Mouse (Mus musculus): ENCODE data around the gene Rgs14.
A peak's percentile ranks its signal among the peaks of the same experiment; 100 is the strongest.

Rgs14 gene

GRCm38 (mm10) chr13:55405783-55406390 lies 36.4 kb downstream of the Rgs14 start:
- peak; percentile 40 to 46 for DNase-seq

DNA sequence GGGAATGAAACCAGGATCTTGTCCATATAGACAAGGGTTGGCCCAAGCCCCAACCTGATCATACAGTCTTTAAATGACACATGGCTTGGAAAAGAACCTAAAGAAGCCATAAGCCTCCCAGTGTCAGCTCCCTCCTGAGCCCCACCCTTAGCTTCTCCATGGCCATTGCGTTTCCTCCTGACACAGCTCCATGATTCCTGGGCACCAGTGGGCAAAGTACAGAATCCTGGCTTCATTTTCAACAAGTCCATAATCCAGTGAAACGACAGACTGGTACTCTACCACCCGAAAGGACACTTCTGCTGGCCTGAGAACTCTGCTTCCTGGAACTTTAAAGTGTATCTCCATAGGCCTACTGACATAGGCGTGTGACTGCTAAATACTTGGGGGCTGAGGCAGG lies 37.8 kb downstream of the Rgs14 start:
- no peak for DNase-seq

- DNase-seq, result no peak
These were observed 39.1 kb downstream of the Rgs14 start for GRCm38 (mm10) chr13:55408546-55409120.

DNA sequence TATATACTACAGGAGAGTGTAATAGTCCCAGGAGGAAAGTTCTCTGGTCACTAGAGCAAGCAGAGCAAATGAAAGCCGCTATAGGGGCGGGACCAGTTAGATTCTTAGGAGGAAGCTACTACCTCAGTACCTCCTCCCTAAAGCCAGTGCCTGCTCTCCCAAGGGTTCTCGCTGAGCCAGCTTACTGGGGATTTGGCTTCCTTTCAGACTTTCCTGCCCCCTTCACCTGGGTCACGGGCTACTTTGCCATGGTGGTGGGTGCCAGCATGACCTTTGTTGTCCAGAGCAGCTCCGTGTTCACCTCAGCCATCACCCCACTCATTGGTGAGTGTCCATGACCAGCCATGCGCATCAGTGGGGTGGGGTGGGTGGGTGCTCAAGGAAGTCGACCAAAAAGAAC lies 42.3 kb downstream of the Rgs14 start:
- no peak for DNase-seq

GRCm38 (mm10) chr13:55412643-55413307 lies 43.2 kb downstream of the Rgs14 start:
- no peak for DNase-seq

DNA sequence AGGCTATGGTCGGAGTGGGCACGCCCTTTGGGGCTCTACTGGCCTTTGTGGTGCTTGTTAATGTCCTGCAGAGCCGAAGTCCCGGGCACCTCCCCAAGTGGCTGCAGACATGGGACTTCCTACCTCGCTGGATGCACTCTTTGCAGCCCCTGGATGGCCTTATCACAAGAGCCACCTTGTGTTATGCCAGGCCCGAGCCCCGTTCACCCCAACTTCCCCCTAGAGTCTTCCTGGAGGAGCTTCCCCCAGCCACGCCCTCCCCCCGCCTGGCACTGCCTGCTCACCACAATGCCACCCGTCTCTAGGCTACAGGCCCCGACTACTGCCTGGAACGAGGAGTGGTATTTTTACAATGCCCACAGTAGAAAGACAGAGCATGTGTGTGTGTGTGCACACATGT lies 43.8 kb downstream of the Rgs14 start:
- no peak for DNase-seq

- DNase-seq, result no peak
These were observed 45.3 kb downstream of the Rgs14 start, which contains the start of gene Pfn3 for GRCm38 (mm10) chr13:55414743-55415380. Gene Pfn3, minus strand, starts transcription at chr13:55415232.

GRCm38 (mm10) chr13:55418004-55418403 lies 48.5 kb downstream of the Rgs14 start:
- peak; percentile 81 to 96 for DNase-seq

- DNase-seq, result no peak
These were observed 49.6 kb downstream of the Rgs14 start for GRCm38 (mm10) chr13:55419142-55419541.

DNA sequence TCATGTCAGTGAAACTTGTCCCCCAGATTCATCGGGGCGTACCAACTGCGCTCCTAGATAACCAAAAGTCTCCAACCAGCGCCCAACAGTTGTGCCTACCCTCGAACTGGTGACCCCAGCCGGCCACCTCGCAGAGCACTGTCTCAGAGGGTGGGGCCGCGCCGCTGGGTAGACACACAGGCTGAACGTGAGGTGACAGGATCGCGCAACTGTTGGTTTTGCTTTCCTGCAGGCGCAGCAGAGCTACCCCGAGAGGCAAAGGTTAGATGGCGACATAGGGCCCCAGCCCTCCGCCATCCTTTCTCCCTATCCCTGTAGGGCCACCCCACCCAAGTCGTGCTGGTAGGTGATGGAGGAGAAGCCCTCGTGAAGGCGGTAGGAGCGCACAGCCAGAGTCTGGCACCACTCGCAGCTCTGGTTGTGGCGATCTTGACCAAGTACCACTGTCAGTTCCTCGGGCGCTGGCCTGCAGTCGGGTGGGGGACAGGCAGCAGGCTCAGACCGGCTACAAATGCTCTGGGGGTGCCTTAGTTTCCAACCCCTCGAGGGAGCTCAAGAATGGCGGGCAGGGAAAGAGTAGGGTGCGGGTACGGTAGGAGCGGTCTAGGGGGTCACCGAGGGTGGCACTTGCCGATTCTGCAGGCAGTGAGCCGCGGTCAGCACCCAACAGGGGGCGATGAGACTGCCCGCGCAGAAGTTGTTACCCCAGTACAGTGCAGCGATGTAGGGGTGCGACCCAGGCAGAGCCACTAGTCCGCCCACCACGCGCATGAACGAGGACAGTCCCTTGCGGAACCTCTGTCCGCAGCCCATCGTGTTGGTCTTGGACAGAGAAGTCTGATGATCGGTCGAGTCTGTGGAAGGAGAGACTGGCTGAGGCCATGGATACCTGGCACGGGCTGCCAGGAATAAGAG lies 50.7 kb downstream of the Rgs14 start:
- DNase-seq, result no peak

GRCm38 (mm10) chr13:55420933-55421800 lies 51.6 kb downstream of the Rgs14 start:
- peak; percentile 71 to 83 for DNase-seq

DNA sequence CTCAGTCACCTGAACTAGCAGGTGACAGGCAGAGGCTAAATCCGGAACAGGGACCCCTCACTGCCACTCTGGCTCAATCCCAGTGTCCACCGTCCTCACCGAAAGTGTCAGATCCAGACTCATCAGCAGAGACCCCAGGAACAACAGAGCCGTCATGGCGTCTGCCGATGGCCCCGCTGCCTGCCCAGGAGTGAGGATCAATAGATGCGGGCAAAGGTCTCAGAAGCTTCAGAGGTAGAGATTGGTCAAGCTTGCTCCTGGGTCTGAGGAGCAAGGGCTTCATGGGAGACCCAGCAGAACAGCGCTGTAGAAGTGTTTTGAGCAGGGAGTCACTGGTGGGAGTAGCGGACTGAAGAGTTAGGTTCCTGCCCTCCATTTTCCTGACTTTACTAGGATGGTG lies 57.1 kb downstream of the Rgs14 start, which contains the start of gene F12:
TSS of gene F12 (minus strand) at position 181 of the 400 bp plus-strand sequence.
- DNase-seq, result no peak

DNA sequence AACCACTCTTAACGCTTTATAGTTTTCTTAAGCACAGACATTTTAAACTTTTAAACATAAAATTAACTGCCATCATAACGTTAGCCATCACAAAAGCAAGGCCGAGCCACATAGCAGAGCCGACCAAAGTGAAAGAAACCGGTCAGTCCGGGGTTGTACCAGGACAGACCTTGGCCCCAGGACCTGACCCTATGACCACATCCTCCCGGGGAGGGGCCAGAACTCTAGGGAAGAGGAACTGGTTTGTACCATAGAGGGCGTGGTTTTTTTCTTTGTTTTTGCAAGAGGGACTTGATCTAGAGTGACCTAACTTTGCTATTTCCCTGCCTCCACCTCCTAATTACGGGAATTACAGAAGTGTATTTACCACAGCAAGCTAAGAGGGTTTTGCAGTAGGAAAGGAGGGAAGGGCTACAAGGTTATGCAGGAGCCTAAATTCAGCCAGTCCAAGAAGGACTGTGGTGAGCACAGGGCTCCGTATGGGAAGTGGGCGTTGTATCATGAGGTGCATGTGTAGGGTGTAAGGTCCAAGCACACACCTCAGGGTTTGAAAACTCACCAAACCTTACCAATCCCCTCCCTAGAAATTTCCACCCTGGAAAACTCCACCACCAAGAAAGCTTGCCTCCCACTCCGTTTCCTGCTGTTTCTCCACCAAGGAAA lies 59.8 kb downstream of the Rgs14 start:
- peak; percentile 69 to 70 for DNase-seq

DNA sequence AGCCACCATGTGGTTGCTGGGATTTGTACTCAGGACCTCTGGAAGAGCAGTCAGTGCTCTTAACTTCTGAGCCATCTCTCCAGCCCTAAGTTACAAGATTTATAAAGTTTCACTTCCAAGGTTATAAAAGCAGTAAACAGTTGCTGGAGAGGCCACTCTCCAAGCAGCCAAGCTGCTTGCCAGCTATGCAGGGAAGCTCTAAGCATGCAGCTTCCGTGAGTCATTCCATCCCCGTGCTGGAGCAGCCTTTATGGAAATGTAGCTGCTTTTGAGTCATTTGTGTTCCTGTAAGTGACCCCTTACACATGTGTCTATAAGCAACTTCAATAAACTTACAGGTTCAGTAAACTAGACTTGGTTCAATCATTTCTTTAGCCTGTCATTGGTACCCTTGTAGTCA lies 61.0 kb downstream of the Rgs14 start:
- DNase-seq, result no peak

DNA sequence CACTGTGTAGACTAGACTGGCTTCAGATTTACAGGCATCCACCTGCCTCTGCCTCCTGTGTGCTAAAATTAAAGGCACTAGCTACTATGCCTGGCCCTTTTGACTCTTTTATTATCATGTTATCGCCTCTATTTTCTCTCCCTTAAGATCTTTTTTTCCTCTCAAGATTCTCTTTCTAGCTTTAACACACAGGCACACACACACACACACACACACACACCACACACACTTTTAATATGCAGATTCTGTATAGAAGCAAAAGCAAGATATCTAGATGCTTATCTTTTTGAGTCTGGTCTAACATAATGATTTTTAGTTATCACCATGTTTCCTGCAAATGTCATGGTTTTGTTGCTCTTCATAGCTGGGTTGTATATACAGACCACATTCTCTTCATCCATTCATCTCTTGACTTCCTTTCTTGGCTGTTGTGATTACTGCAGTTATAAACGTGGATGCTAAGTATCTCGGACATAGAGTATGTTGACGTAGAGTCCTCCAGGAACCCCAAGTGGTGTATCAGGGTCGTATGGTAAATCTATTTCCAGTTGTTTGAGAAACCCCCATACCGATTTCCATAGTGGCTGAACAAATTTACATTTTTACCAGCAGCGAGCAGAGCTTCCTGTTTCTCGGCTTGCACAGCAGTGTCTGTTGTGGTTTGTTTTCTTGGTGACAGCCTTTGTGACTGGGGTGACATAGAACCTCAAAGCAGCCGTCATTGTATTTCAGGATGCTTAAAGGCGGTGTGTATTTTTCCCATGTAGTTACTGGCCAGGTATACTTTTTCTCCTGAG lies 62.6 kb downstream of the Rgs14 start:
- DNase-seq, result no peak
